Mouse (Mus musculus): ENCODE measurements around the gene Trp53rka.
"Not testable (repeated sequence)": the region's sequence is repeated elsewhere in the genome, so short reads cannot be mapped to it uniquely, and the experiment has no call there.

Trp53rka gene

GRCm38 (mm10) chr2:165492648-165493553 lies at the start of gene Trp53rka:
Gene Trp53rka (minus strand): TSS chr2:165493324.
- peak; percentile 79 to 81 for DNase-seq (ENCODE audit: low spot score in 2 of 2)

GRCm38 (mm10) chr2:165540975-165541374 lies 47.9 kb upstream of the Trp53rka start:
- DNase-seq (ENCODE audit: low spot score in 2 of 2), result no peak

GRCm38 (mm10) chr2:165533789-165534188 lies 40.7 kb upstream of the Trp53rka start:
- DNase-seq (ENCODE audit: low spot score in 2 of 2), result no peak

- peak in 1 of 2 experiments; percentile 21 for DNase-seq (ENCODE audit: low spot score in 2 of 2)
Observed at GRCm38 (mm10) chr2:165529106-165529505, 36.0 kb upstream of the Trp53rka start.

- DNase-seq (ENCODE audit: low spot score in 2 of 2), result no peak
Observed at GRCm38 (mm10) chr2:165525609-165526008, 32.5 kb upstream of the Trp53rka start.

GRCm38 (mm10) chr2:165515178-165515728 lies 22.1 kb upstream of the Trp53rka start:
- DNase-seq (ENCODE audit: low spot score in 2 of 2), result no peak

- peak in 1 of 2 experiments; percentile 36 for DNase-seq (ENCODE audit: low spot score in 2 of 2)
Observed at GRCm38 (mm10) chr2:165512870-165513600, 19.9 kb upstream of the Trp53rka start.

- DNase-seq (ENCODE audit: low spot score in 2 of 2), result no peak
Observed at GRCm38 (mm10) chr2:165512426-165512825, 19.3 kb upstream of the Trp53rka start.

- not testable (repeated sequence) for DNase-seq (ENCODE audit: low spot score in 2 of 2)
Observed at GRCm38 (mm10) chr2:165511530-165511929, 18.4 kb upstream of the Trp53rka start.

- DNase-seq (ENCODE audit: low spot score in 2 of 2), result not testable (repeated sequence)
Observed at GRCm38 (mm10) chr2:165510914-165511458, 17.9 kb upstream of the Trp53rka start.

- DNase-seq (ENCODE audit: low spot score in 2 of 2), result no peak
Observed at GRCm38 (mm10) chr2:165510466-165510865, 17.3 kb upstream of the Trp53rka start.

GRCm38 (mm10) chr2:165509686-165510085 lies 16.6 kb upstream of the Trp53rka start:
- DNase-seq (ENCODE audit: low spot score in 2 of 2), result no peak

- peak; percentile 67 to 73 for DNase-seq (ENCODE audit: low spot score in 2 of 2)
Observed at GRCm38 (mm10) chr2:165503259-165504203, 10.4 kb upstream of the Trp53rka start, which contains the start of gene Slc2a10. Gene Slc2a10 (plus strand): TSS chr2:165503787.

- DNase-seq (ENCODE audit: low spot score in 2 of 2), result no peak
Observed at GRCm38 (mm10) chr2:165498816-165499215, 5.7 kb upstream of the Trp53rka start.

- DNase-seq (ENCODE audit: low spot score in 2 of 2), result no peak
Observed at GRCm38 (mm10) chr2:165497706-165498275, 4.7 kb upstream of the Trp53rka start.

GRCm38 (mm10) chr2:165496251-165496650 lies 3.1 kb upstream of the Trp53rka start:
- DNase-seq (ENCODE audit: low spot score in 2 of 2), result peak in 1 of 2 experiments; percentile 18

- no peak for DNase-seq (ENCODE audit: low spot score in 2 of 2)
Observed at GRCm38 (mm10) chr2:165494495-165494894, 1.4 kb upstream of the Trp53rka start.

- DNase-seq (ENCODE audit: low spot score in 2 of 2), result peak in 1 of 2 experiments; percentile 3
Observed at GRCm38 (mm10) chr2:165493587-165494210, 575 bp upstream of the Trp53rka start.

- DNase-seq (ENCODE audit: low spot score in 2 of 2), result peak in 1 of 2 experiments; percentile 7
Observed at GRCm38 (mm10) chr2:165486881-165487535, 6.1 kb downstream of the Trp53rka start.

All from heart, adult 9 months (tissue).